ENCODE assay signal across 26 mouse cellular contexts in genomic region chr9:34942122-34942831, GRCm38 (mm10).
A peak's percentile ranks its signal among the peaks of the same experiment; 100 is the strongest.
DNase-seq lines count a peak whose midpoint lies in the region; TF ChIP-seq lines count a peak whose summit lies in the region.
"Had no signal": no experiment of that assay in that cellular context is flagged by ENCODE, and none has a peak within 500 bp of the region (broad histone marks: within the 10 kb centered on the region; RNA-seq: fewer than 3 reads in every experiment).

No protein-coding gene starts in this region.

- TF ChIP-seq CTCF in C2C12 (IDR thresholded peaks at IDR 0.05; ENCODE audit: control insufficient read depth, insufficient read depth, insufficient read length), result no peak
- TF ChIP-seq CTCF in layer of hippocampus, adult 2 months (conservative IDR thresholded peaks at IDR 0.05), result no peak

- intact Hi-C loops in left cerebral cortex, postnatal 4 days (cut with DNase I), result no loop called here
- intact Hi-C loops in left cerebral cortex, postnatal 36 days (cut with DNase I), result no loop called here

- H3K79me3 ChIP-seq in C2C12 (ENCODE audit: low read depth), result no peaks in the 10 kb centered on the region

- no peak overlapping the region for H3ac ChIP-seq in C2C12 (ENCODE audit: control insufficient read depth, insufficient read length, low read depth)

- no peaks in the 10 kb centered on the region for H3K79me2 ChIP-seq in C2C12 (ENCODE audit: control insufficient read depth, insufficient read depth)

- peak; percentile 61 for DNase-seq in left cerebral cortex, postnatal 4 days
- DNase-seq in left cerebral cortex, postnatal 36 days (ENCODE audit: low spot score in 2 of 2), result no peak
- peak; percentile 12 for DNase-seq in R1 (ENCODE audit: low read depth, low spot score)
- DNase-seq in layer of hippocampus, adult 2 months (ENCODE audit: low spot score in 2 of 2), result no peak
- no peak for DNase-seq in lung, postnatal 10 days
- no peak for DNase-seq in layer of hippocampus, postnatal 36 days
- DNase-seq: adrenal gland, adult 8-10 months; adrenal gland, postnatal 25 days; B cell, adult 2 months; cerebellum, adult 18-20 months; cerebellum, adult 9-10 months; embryo, embryonic 11 days; gastrocnemius, postnatal 36 days; heart, adult 2 months; heart, postnatal 14 days; kidney, adult 2 months had no signal

- H3K27me3 ChIP-seq in C2C12 (ENCODE audit: control insufficient read depth, insufficient read depth, insufficient read length), result no peaks in the 10 kb centered on the region
- H3K27me3 ChIP-seq: embryonic facial prominence, embryonic 13.5 days; forebrain, embryonic 15.5 days; hindbrain, embryonic 12.5 days; Patski had no signal

- H3K27ac ChIP-seq in layer of hippocampus, adult 2 months, result no peak overlapping the region
- H3K27ac ChIP-seq: embryonic facial prominence, embryonic 10.5 days; embryonic facial prominence, embryonic 13.5 days; forebrain, embryonic 12.5 days; forebrain, embryonic 15.5 days; heart, adult 2 months; heart, embryonic 10.5 days; heart, embryonic 13.5 days; hindbrain, embryonic 12.5 days had no signal

- no peaks in the 10 kb centered on the region for H3K36me3 ChIP-seq in C2C12 (ENCODE audit: control insufficient read depth, insufficient read depth)
- H3K36me3 ChIP-seq: embryonic facial prominence, embryonic 10.5 days; embryonic facial prominence, embryonic 13.5 days; forebrain, embryonic 12.5 days; forebrain, embryonic 15.5 days; heart, embryonic 10.5 days; heart, embryonic 13.5 days; hindbrain, embryonic 12.5 days had no signal

- H3K4me3 ChIP-seq in C2C12 (ENCODE audit: insufficient read depth, poor library complexity, severe bottlenecking), result no peak overlapping the region
- H3K4me3 ChIP-seq in layer of hippocampus, adult 2 months, result no peak overlapping the region
- H3K4me3 ChIP-seq: embryonic facial prominence, embryonic 10.5 days; embryonic facial prominence, embryonic 13.5 days; erythroblast, embryonic 14.5 days; forebrain, embryonic 12.5 days; forebrain, embryonic 15.5 days; heart, adult 2 months; heart, embryonic 10.5 days; heart, embryonic 13.5 days; hindbrain, embryonic 12.5 days had no signal

TF ChIP-seq in C2C12, 6 proteins besides CTCF, POLR2A, EP300 and RAD21:
- TF ChIP-seq FOSL1 (IDR thresholded peaks at IDR 0.05; ENCODE audit: insufficient read depth, low read length, poor library complexity, severe bottlenecking) (no peak), MYOD1 (IDR thresholded peaks at IDR 0.05; ENCODE audit: control insufficient read depth, insufficient read length, low read depth) (peak; percentile 28)

Comparison
In these comparisons a context has a peak if more than half of its experiments do, and no peak if none do; other contexts are left out.
1. DNase-seq: peak in left cerebral cortex, postnatal 4 days (single experiment) and R1 (single experiment); none in left cerebral cortex, postnatal 36 days (0 of 2), layer of hippocampus, adult 2 months (0 of 2), lung, postnatal 10 days (single experiment) and layer of hippocampus, postnatal 36 days (0 of 2).